Mouse (Mus musculus) intestine, embryonic 16.5 days (tissue): ENCODE measurements around the gene Polr3c. TPM values are rescaled to one million over a fixed set of nuclear protein-coding genes. Genes with fewer than 3 reads are reported as not detected.

Experiments used
- ATAC-seq: fragments of 200-750 bp; cut with Nextera tagmentation; 2 replicates; pipeline ENCODE4 v1.8.0; 2017; ENCODE audit warnings: moderate TSS enrichment, moderate library complexity
- H3K27ac ChIP-seq: fragments of 300-500 bp; sonication (generic); 2 replicates; pipeline ENCODE4 v1.5.1; 2014; ENCODE audit warnings: mild to moderate bottlenecking, low read length
- H3K27me3 ChIP-seq: fragments of 300-500 bp; sonication (generic); replicated peaks from 2 replicates; pipeline ENCODE4 v1.6.1; 2014; ENCODE audit warnings: low read length, control low read depth, mixed read lengths; ENCODE audit not compliant: control insufficient read depth, insufficient read depth
- H3K36me3 ChIP-seq: fragments of 300-500 bp; sonication (generic); 2 replicates; pipeline ENCODE4 v1.6.1; 2014; ENCODE audit warnings: low read length, control low read depth; ENCODE audit not compliant: control insufficient read depth, insufficient read depth
- H3K4me1 ChIP-seq: fragments of 300-500 bp; sonication (generic); 2 replicates; pipeline ENCODE4 v1.6.1; 2014; ENCODE audit warnings: low read length, control low read depth, mixed read lengths; ENCODE audit not compliant: control insufficient read depth, insufficient read depth
- H3K4me2 ChIP-seq: fragments of 300-500 bp; sonication (generic); 2 replicates; pipeline ENCODE4 v1.6.1; 2014; ENCODE audit warnings: low read depth, low read length, control low read depth
- H3K4me3 ChIP-seq: fragments of 300-500 bp; sonication (generic); 2 replicates; pipeline ENCODE4 v1.5.1; 2014; ENCODE audit warnings: mild to moderate bottlenecking, low read length
- H3K9ac ChIP-seq: fragments of 300-500 bp; sonication (generic); 2 replicates; pipeline ENCODE4 v1.6.1; 2014; ENCODE audit warnings: low read depth, low read length
- H3K9me3 ChIP-seq: fragments of 300-500 bp; sonication (generic); 2 replicates; pipeline ENCODE4 v1.6.1; 2016; ENCODE audit warnings: low read length, control low read depth; ENCODE audit not compliant: control insufficient read depth
- WGBS: fragments of 180-500 bp; shearing (Covaris S2); extraction: QIAGEN DNeasy Blood & Tissue Kit; methylation state at CpG from one replicate; pipeline ENCODE4 v1.1.7; 2014; 5-methylcytosine and 5-hydroxymethylcytosine counted together
- polyA plus RNA-seq: library from polyadenylated mRNA; unstranded; fragments of >200 nt; fragmentation: Nextera tagmentation; extraction: Ambion mirVana; gene quantifications from 2 replicates; pipeline ENCODE4 v1.2.1, GENCODE M21; 2015

The Polr3c gene
- polyA plus RNA-seq, 1 experiment from 2014 or later = 41.0 TPM

- 41% methylated on average over 14 of the region's 14 CpGs for WGBS
- no peak for ATAC-seq
- Histone ChIP-seq H3K4me3 (no peak overlapping the region), H3K9ac (no peak overlapping the region), H3K9me3 (no peaks in the 10 kb centered on the region), H3K27me3 (no peaks in the 10 kb centered on the region), H3K36me3 (peaks cover 5% of the 10 kb centered on the region; the same call in 1 of the 2 replicates), H3K4me2 (no peak overlapping the region), H3K27ac (no peak overlapping the region), H3K4me1 (peaks cover 4% of the 10 kb centered on the region; the same call in 1 of the 2 replicates)
Measured at GRCm38 (mm10) chr3:96719173-96719572, 8.3 kb downstream of the Polr3c start.

- H3K27ac ChIP-seq = no peak overlapping the region
- H3K36me3 ChIP-seq = peaks cover 13% of the 10 kb centered on the region; the same call in 1 of the 2 replicates
- ATAC-seq = no peak
Measured at GRCm38 (mm10) chr3:96715854-96716253, 11.6 kb downstream of the Polr3c start.

GRCm38 (mm10) chr3:96714286-96714685 is 13.1 kb downstream of the Polr3c start:
- 80% methylated on average over 5 of the region's 5 CpGs for WGBS
- H3K27ac ChIP-seq = no peak overlapping the region
- peaks cover 15% of the 10 kb centered on the region; the same call in 1 of the 2 replicates for H3K36me3 ChIP-seq
- H3K9me3 ChIP-seq = no peaks in the 10 kb centered on the region
- ATAC-seq = no peak
- H3K4me3 ChIP-seq = no peak overlapping the region
- peaks cover 1% of the 10 kb centered on the region; the same call in 1 of the 2 replicates for H3K4me1 ChIP-seq
- H3K4me2 ChIP-seq = no peak overlapping the region
- H3K9ac ChIP-seq = no peak overlapping the region
- no peaks in the 10 kb centered on the region for H3K27me3 ChIP-seq

More at GRCm38 (mm10) chr3:96715854-96716253, 11.6 kb downstream of the Polr3c start:
- Histone ChIP-seq H3K4me2 (no peak overlapping the region), H3K9me3 (no peaks in the 10 kb centered on the region), H3K4me1 (peaks cover 4% of the 10 kb centered on the region; the same call in 1 of the 2 replicates), H3K9ac (no peak overlapping the region), H3K4me3 (no peak overlapping the region), H3K27me3 (no peaks in the 10 kb centered on the region)
- WGBS = 74% methylated on average over 2 of the region's 2 CpGs

- H3K4me3 ChIP-seq = no peak overlapping the region
- peak; percentile 38 for ATAC-seq
- no peak overlapping the region for H3K27ac ChIP-seq
- 50% methylated on average over 2 of the region's 2 CpGs for WGBS
- no peaks in the 10 kb centered on the region for H3K9me3 ChIP-seq
- no peaks in the 10 kb centered on the region for H3K4me1 ChIP-seq
- H3K9ac ChIP-seq = no peak overlapping the region
- H3K36me3 ChIP-seq = peaks cover 17% of the 10 kb centered on the region
- H3K27me3 ChIP-seq = no peaks in the 10 kb centered on the region
- H3K4me2 ChIP-seq = peak overlapping the region; percentile 95; the same call in 1 of the 2 replicates
Measured at GRCm38 (mm10) chr3:96708684-96709064, 18.8 kb downstream of the Polr3c start.

- peaks cover 14% of the 10 kb centered on the region for H3K36me3 ChIP-seq
- H3K27me3 ChIP-seq = no peaks in the 10 kb centered on the region
- H3K27ac ChIP-seq = no peak within 1 kb of the TSS
- no peaks in the 10 kb centered on the region for H3K4me1 ChIP-seq
- H3K4me3 ChIP-seq = peak within 1 kb of the TSS; percentile 61
- H3K9ac ChIP-seq = peak within 1 kb of the TSS; percentile 75
- H3K9me3 ChIP-seq = no peaks in the 10 kb centered on the region
- ATAC-seq = peak; percentile 91
- WGBS = 5% methylated on average over 42 of the region's 42 CpGs
- H3K4me2 ChIP-seq = peak within 1 kb of the TSS; percentile 95
Measured at GRCm38 (mm10) chr3:96707903-96708683, 19.3 kb downstream of the Polr3c start, which contains the start of gene Nudt17. Nudt17 (minus strand) TSS chr3:96708562.

- no peak overlapping the region for H3K4me2 ChIP-seq
- ATAC-seq = no peak
- peaks cover 13% of the 10 kb centered on the region for H3K36me3 ChIP-seq
- WGBS = 74% methylated on average over 7 of the region's 7 CpGs
- H3K27me3 ChIP-seq = no peaks in the 10 kb centered on the region
- no peaks in the 10 kb centered on the region for H3K4me1 ChIP-seq
- H3K4me3 ChIP-seq = no peak overlapping the region
- no peak overlapping the region for H3K9ac ChIP-seq
- no peaks in the 10 kb centered on the region for H3K9me3 ChIP-seq
- no peak overlapping the region for H3K27ac ChIP-seq
Measured at GRCm38 (mm10) chr3:96706984-96707383, 20.4 kb downstream of the Polr3c start.

- no peak for ATAC-seq
- Histone ChIP-seq H3K9me3 (no peaks in the 10 kb centered on the region), H3K4me3 (no peak overlapping the region), H3K4me1 (no peaks in the 10 kb centered on the region), H3K27ac (no peak overlapping the region), H3K36me3 (peaks cover 13% of the 10 kb centered on the region), H3K9ac (no peak overlapping the region), H3K4me2 (no peak overlapping the region), H3K27me3 (no peaks in the 10 kb centered on the region)
- WGBS = 92% methylated on average over 11 of the region's 11 CpGs
Measured at GRCm38 (mm10) chr3:96706217-96706616, 21.2 kb downstream of the Polr3c start.

- no peak overlapping the region for H3K9ac ChIP-seq
- no peak overlapping the region for H3K4me2 ChIP-seq
- no peaks in the 10 kb centered on the region for H3K4me1 ChIP-seq
- WGBS = 62% methylated on average over 11 of the region's 11 CpGs
- ATAC-seq = no peak
- H3K36me3 ChIP-seq = peaks cover 8% of the 10 kb centered on the region
- H3K9me3 ChIP-seq = no peaks in the 10 kb centered on the region
- no peak overlapping the region for H3K27ac ChIP-seq
- H3K4me3 ChIP-seq = no peak overlapping the region
- H3K27me3 ChIP-seq = no peaks in the 10 kb centered on the region
Measured at GRCm38 (mm10) chr3:96704778-96705177, 22.6 kb downstream of the Polr3c start.

GRCm38 (mm10) chr3:96701003-96701402 is 26.4 kb downstream of the Polr3c start:
- WGBS = 80% methylated on average over 4 of the region's 4 CpGs
- Histone ChIP-seq H3K9ac (no peak overlapping the region), H3K36me3 (peaks cover 8% of the 10 kb centered on the region), H3K4me3 (no peak overlapping the region), H3K27ac (no peak overlapping the region), H3K4me2 (no peak overlapping the region), H3K27me3 (no peaks in the 10 kb centered on the region), H3K9me3 (no peaks in the 10 kb centered on the region), H3K4me1 (peaks cover 7% of the 10 kb centered on the region)
- ATAC-seq = no peak
